Mouse (Mus musculus) megakaryocyte, embryonic 14.5 days (primary cell): Measurements from ENCODE around the gene Crtc1. TPM values are rescaled to one million over a fixed set of nuclear protein-coding genes. Genes with fewer than 3 reads are reported as not detected.
A peak's percentile ranks its signal among the peaks of the same experiment; 100 is the strongest.

Experiments used
- H3K27me3 ChIP-seq: replicated peaks from 2 replicates; pipeline ENCODE3; 2012; ENCODE audit warnings: inconsistent platforms
- H3K36me3 ChIP-seq: replicated peaks from 2 replicates; pipeline ENCODE3; 2012; ENCODE audit warnings: low read length, inconsistent platforms, mixed read lengths
- H3K4me1 ChIP-seq: 2 replicates; pipeline ENCODE4 v1.6.1; 2012; ENCODE audit warnings: inconsistent platforms
- H3K4me3 ChIP-seq: replicated peaks from 2 replicates; pipeline ENCODE3; 2012; ENCODE audit warnings: moderate library complexity, mild to moderate bottlenecking, inconsistent platforms
- H3K9me3 ChIP-seq: 2 replicates; pipeline ENCODE4 v1.6.1; 2012; ENCODE audit warnings: inconsistent platforms
- FLI1 ChIP-seq: IDR thresholded peaks from 2 replicates; pipeline ENCODE4 v1.6.1; 2012; ENCODE audit warnings: low read length, inconsistent platforms, mixed read lengths
- GATA1 ChIP-seq: IDR thresholded peaks from 3 replicates; pipeline ENCODE4 v1.6.1; 2012; ENCODE audit warnings: mixed read lengths, low read length, inconsistent platforms, borderline replicate concordance
- polyA plus RNA-seq: library from polyadenylated mRNA; stranded (reverse); fragments of >175 nt; gene quantifications from 2 replicates; pipeline ENCODE4 v1.2.3, GENCODE M21; 2012; ENCODE audit warnings: low replicate concordance; ENCODE audit not compliant: insufficient read depth

Gene Crtc1
- polyA plus RNA-seq, 1 experiment: 17.9 TPM

GRCm38 (mm10) chr8:70452196-70452966, 13.0 kb upstream of the Crtc1 start:
- Histone ChIP-seq H3K4me1 (peaks cover 71% of the 10 kb centered on the region), H3K27me3 (no peaks in the 10 kb centered on the region), H3K4me3 (peak overlapping the region; percentile 71), H3K9me3 (no peaks in the 10 kb centered on the region), H3K36me3 (peaks cover 99% of the 10 kb centered on the region)
- no peak for TF ChIP-seq GATA1
- no peak for TF ChIP-seq FLI1

- peaks cover 69% of the 10 kb centered on the region for H3K4me1 ChIP-seq
- H3K36me3 ChIP-seq: peaks cover 62% of the 10 kb centered on the region
- H3K9me3 ChIP-seq: no peaks in the 10 kb centered on the region
- H3K4me3 ChIP-seq: no peak overlapping the region
- TF ChIP-seq GATA1 (no peak), FLI1 (no peak)
- no peaks in the 10 kb centered on the region for H3K27me3 ChIP-seq
These were observed 8.5 kb upstream of the Crtc1 start for GRCm38 (mm10) chr8:70447639-70448420.

- Histone ChIP-seq H3K4me3 (no peak overlapping the region), H3K9me3 (no peaks in the 10 kb centered on the region), H3K36me3 (peaks cover 43% of the 10 kb centered on the region), H3K4me1 (peaks cover 68% of the 10 kb centered on the region), H3K27me3 (no peaks in the 10 kb centered on the region)
- TF ChIP-seq FLI1: no peak
- TF ChIP-seq GATA1: no peak
These were observed 6.6 kb upstream of the Crtc1 start for GRCm38 (mm10) chr8:70445988-70446387.

GRCm38 (mm10) chr8:70443326-70443725, 3.9 kb upstream of the Crtc1 start:
- Histone ChIP-seq H3K4me3 (peak overlapping the region; percentile 76), H3K27me3 (no peaks in the 10 kb centered on the region), H3K9me3 (no peaks in the 10 kb centered on the region), H3K4me1 (peaks cover 72% of the 10 kb centered on the region), H3K36me3 (peaks cover 17% of the 10 kb centered on the region)
- TF ChIP-seq GATA1 (no peak), FLI1 (no peak)

- no peaks in the 10 kb centered on the region for H3K9me3 ChIP-seq
These were observed 2.2 kb upstream of the Crtc1 start for GRCm38 (mm10) chr8:70441565-70441964.

GRCm38 (mm10) chr8:70440246-70440645, 867 bp upstream of the Crtc1 start:
- H3K9me3 ChIP-seq: no peaks in the 10 kb centered on the region
- H3K27me3 ChIP-seq: no peaks in the 10 kb centered on the region
- H3K4me1 ChIP-seq: peaks cover 88% of the 10 kb centered on the region
- TF ChIP-seq FLI1 (no peak), GATA1 (no peak)
- peak overlapping the region; percentile 92 for H3K4me3 ChIP-seq
- peaks cover 22% of the 10 kb centered on the region for H3K36me3 ChIP-seq

More at GRCm38 (mm10) chr8:70441565-70441964, 2.2 kb upstream of the Crtc1 start:
- H3K27me3 ChIP-seq: no peaks in the 10 kb centered on the region
- TF ChIP-seq GATA1 (no peak), FLI1 (no peak)
- peaks cover 84% of the 10 kb centered on the region for H3K4me1 ChIP-seq
- H3K4me3 ChIP-seq: no peak overlapping the region
- peaks cover 10% of the 10 kb centered on the region for H3K36me3 ChIP-seq

- Histone ChIP-seq H3K4me1 (peaks cover 88% of the 10 kb centered on the region), H3K27me3 (no peaks in the 10 kb centered on the region), H3K4me3 (peak overlapping the region; percentile 92), H3K36me3 (peaks cover 25% of the 10 kb centered on the region), H3K9me3 (no peaks in the 10 kb centered on the region)
- no peak for TF ChIP-seq GATA1
- TF ChIP-seq FLI1: no peak
These were observed 435 bp upstream of the Crtc1 start for GRCm38 (mm10) chr8:70439848-70440179.

GRCm38 (mm10) chr8:70438423-70438822, 956 bp downstream of the Crtc1 start:
- H3K4me1 ChIP-seq: peaks cover 89% of the 10 kb centered on the region
- TF ChIP-seq GATA1 (no peak), FLI1 (no peak)
- H3K9me3 ChIP-seq: no peaks in the 10 kb centered on the region
- H3K36me3 ChIP-seq: peaks cover 38% of the 10 kb centered on the region
- H3K27me3 ChIP-seq: no peaks in the 10 kb centered on the region
- H3K4me3 ChIP-seq: peak overlapping the region; percentile 92

- Histone ChIP-seq H3K27me3 (no peaks in the 10 kb centered on the region), H3K4me1 (peaks cover 92% of the 10 kb centered on the region), H3K36me3 (peaks cover 55% of the 10 kb centered on the region), H3K4me3 (no peak overlapping the region), H3K9me3 (no peaks in the 10 kb centered on the region)
- TF ChIP-seq GATA1: no peak
These were observed 4.2 kb downstream of the Crtc1 start for GRCm38 (mm10) chr8:70435156-70435555.

- no peak overlapping the region for H3K4me3 ChIP-seq
- peaks cover 71% of the 10 kb centered on the region for H3K36me3 ChIP-seq
- H3K4me1 ChIP-seq: peaks cover 96% of the 10 kb centered on the region
- H3K27me3 ChIP-seq: no peaks in the 10 kb centered on the region
- H3K9me3 ChIP-seq: no peaks in the 10 kb centered on the region
- TF ChIP-seq GATA1 (no peak), FLI1 (no peak)
These were observed 6.3 kb downstream of the Crtc1 start for GRCm38 (mm10) chr8:70432991-70433536.
